Mouse (Mus musculus): Measurements from ENCODE around the gene Ssr2. TPM values are rescaled to one million over a fixed set of nuclear protein-coding genes. Genes with fewer than 3 reads are reported as not detected.
A peak's percentile ranks its signal among the peaks of the same experiment; 100 is the strongest.
"Not testable (repeated sequence)": the region's sequence is repeated elsewhere in the genome, so short reads cannot be mapped to it uniquely, and the experiment has no call there.

Gene Ssr2
- polyA plus RNA-seq, 1 experiment from 2014 or later = 339 TPM

DNA sequence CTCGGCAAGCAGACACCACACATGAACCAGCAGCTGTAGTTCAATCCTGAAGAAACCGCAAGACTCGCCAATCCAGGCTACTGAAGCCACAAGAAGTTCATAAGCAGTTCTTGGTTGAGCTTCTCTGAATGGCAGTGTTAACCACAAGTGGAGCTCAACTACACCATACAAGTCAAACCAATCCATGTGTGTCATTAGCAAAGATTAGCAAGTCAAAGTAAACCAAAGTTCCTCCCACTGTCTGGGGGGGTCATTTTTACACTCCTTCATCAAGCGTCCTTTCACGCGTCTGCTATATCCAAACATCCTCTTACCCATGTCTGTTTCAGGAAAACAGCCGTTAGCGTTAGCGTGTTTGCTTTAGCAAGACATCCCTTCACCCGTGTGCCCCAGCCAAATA, 5.3 kb upstream of the Ssr2 start:
- Histone ChIP-seq H3K4me3 (replicated peaks) (no peak overlapping the region), H3K4me1 (no peaks in the 10 kb centered on the region; the same call in 1 of the 2 replicates), H3K4me2 (no peak overlapping the region), H3K36me3 (peaks cover 37% of the 10 kb centered on the region), H3K27ac (no peak overlapping the region), H3K9me3 (no peaks in the 10 kb centered on the region), H3K9ac (no peak overlapping the region), H3K27me3 (replicated peaks) (no peaks in the 10 kb centered on the region)
- ATAC-seq (ENCODE audit: insufficient read depth, low FRiP score, low read depth) = no peak
- whole genome bisulfite sequencing = 90% methylated on average over 10 of the region's 10 CpGs

DNA sequence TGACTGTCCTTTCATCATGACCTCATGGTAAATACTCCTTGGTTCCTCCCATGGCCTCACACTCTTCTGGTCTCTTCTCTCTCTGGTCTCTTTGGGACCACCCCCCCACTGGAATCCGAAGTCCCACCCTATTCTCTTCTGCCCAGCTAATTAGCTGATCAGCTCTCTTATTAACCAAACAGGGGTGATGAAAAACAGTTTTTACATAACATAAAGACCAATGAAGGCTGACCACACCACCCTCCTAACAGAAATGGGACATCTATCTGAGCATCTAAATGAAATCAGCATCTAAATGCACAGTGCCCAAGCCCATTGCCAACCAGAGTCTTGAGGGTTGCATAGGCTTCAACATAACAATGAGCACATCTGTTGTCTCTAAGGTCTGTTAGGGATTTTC, 3.8 kb upstream of the Ssr2 start:
- Histone ChIP-seq H3K27ac (no peak overlapping the region), H3K9ac (no peak overlapping the region), H3K4me3 (replicated peaks) (no peak overlapping the region), H3K9me3 (no peaks in the 10 kb centered on the region), H3K4me1 (no peaks in the 10 kb centered on the region; the same call in 1 of the 2 replicates), H3K36me3 (peaks cover 22% of the 10 kb centered on the region), H3K27me3 (replicated peaks) (no peaks in the 10 kb centered on the region), H3K4me2 (no peak overlapping the region)
- 88% methylated on average over 1 of the region's 1 CpGs for WGBS
- ATAC-seq (ENCODE audit: insufficient read depth, low FRiP score, low read depth) = no peak

DNA sequence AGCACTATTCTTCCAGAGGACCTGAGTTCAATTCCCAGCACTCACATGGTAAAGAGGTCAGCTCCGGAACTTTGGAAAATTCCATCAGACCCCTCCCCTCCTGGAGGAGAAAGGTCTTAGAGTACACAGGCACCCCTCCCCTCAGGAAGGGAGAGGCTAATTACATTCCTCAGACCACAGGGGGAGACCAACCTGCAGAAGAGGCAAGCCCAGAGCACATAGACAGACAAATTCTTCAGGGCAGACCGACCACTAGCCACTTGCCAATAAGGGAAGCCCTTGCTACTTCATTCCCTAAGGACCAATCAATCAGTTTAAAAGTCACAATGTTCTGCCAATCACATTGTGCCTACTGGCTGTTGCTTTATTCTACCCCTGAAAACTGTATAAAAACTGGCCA, 2.8 kb upstream of the Ssr2 start:
- no peak for ATAC-seq (ENCODE audit: insufficient read depth, low FRiP score, low read depth)
- no peaks in the 10 kb centered on the region for H3K27me3 ChIP-seq (replicated peaks)
- peaks cover 16% of the 10 kb centered on the region for H3K36me3 ChIP-seq
- no peaks in the 10 kb centered on the region; the same call in 1 of the 2 replicates for H3K4me1 ChIP-seq
- no peaks in the 10 kb centered on the region for H3K9me3 ChIP-seq
- no peak overlapping the region for H3K4me2 ChIP-seq
- H3K27ac ChIP-seq = no peak overlapping the region
- H3K9ac ChIP-seq = no peak overlapping the region
- 82% methylated on average over 2 of the region's 2 CpGs for whole genome bisulfite sequencing
- no peak overlapping the region for H3K4me3 ChIP-seq (replicated peaks)

DNA sequence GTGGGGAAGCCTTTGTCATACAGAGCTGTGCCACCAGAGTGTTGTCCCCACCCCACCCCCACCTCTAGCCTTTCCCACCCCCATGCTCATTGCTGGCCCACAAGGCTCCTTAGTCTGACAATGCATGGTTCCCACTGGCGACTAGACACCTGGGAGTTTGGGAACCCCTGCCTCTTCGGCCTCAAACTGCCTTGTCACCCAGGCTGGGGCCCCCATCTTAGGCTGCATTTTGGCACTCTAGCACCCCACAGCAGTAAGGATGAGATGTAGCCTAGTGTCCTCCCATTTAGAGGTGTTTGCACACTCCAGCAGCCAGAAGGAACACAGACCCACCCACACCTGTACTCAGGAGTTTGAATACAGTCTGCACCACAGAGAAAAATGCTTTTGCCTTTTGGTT, 1.9 kb upstream of the Ssr2 start:
- H3K4me3 ChIP-seq (replicated peaks) = no peak overlapping the region
- WGBS = 77% methylated on average over 2 of the region's 2 CpGs
- H3K9me3 ChIP-seq = no peaks in the 10 kb centered on the region
- H3K36me3 ChIP-seq = peaks cover 7% of the 10 kb centered on the region
- no peak for ATAC-seq (ENCODE audit: insufficient read depth, low FRiP score, low read depth)
- no peak overlapping the region for H3K9ac ChIP-seq
- no peak overlapping the region for H3K27ac ChIP-seq
- no peaks in the 10 kb centered on the region for H3K27me3 ChIP-seq (replicated peaks)
- H3K4me2 ChIP-seq = no peak overlapping the region
- H3K4me1 ChIP-seq = no peaks in the 10 kb centered on the region

DNA sequence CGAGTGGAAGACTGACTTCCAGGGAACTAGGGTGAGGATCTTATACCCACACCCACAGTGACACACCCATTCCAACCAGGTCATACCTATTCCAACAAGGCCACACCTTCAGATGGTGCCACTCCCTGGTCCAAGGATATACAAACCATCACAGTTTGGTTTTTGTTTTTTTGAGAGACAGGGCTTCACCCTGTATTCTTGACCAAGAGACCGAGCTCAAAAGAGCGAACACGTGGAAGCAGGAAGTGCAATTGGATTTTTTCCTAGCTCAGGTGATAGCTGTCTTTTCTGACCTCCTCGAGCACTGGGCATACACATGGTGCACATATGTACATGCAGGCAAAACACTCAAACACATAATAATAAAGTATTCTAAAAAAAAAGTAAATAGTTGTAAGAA, 2.2 kb downstream of the Ssr2 start:
- WGBS = 81% methylated on average over 5 of the region's 5 CpGs
- not testable (repeated sequence) for ATAC-seq (ENCODE audit: insufficient read depth, low FRiP score, low read depth); H3K4me1 ChIP-seq; H3K9me3 ChIP-seq; H3K27ac ChIP-seq; H3K9ac ChIP-seq; H3K36me3 ChIP-seq; H3K4me2 ChIP-seq; H3K4me3 ChIP-seq (replicated peaks); H3K27me3 ChIP-seq (replicated peaks)

DNA sequence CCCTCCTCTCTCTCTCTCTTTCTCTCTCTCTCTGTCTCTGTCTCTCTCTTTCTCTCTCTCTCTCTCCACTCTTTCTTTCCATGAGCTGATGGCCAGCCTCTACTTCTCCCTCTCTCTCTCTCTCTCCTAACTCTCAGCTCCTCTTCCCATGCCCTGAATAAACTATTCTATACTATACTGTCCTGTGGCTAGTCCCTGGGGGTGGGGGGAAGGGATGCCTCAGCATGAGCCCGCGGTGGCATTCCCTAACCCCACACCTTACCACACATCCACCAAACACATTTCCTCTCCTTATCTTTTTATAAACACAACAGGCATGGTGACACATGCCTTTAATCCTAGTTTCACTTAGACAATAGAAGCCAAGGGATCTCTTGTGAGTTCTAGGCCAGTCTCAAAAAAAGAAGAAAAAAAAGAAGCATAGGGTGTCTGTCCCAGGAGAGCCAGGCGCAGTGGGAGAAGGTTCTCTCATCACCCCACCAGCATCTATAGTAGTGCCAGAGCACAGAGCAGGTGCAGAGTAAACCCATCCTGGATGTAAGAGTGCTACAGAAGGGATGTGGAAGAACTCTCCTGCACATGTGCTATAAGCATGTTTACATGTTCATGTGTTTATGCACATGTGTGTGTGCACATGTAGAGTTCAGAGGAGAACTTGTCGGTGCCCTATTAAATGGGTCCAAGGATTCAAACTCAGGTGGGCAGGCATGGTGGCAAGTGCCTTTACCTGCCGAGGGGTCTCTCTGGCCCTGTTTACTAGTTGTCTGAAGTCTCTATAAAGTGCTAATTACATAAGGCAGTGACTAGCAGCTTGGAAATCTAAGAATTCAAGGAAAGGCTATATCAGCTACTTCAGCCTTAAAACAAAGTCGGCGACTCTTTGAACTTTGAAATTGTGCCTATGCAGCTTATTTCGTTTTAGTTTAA, 3.1 kb downstream of the Ssr2 start:
- 44% methylated on average over 8 of the region's 8 CpGs for WGBS
- H3K4me3 ChIP-seq (replicated peaks) = peak overlapping the region; percentile 83
- peak overlapping the region; percentile 56 for H3K4me2 ChIP-seq
- peaks cover 9% of the 10 kb centered on the region; the same call in 1 of the 2 replicates for H3K36me3 ChIP-seq
- peaks cover 9% of the 10 kb centered on the region; the same call in 1 of the 2 replicates for H3K4me1 ChIP-seq
- no peak overlapping the region for H3K9ac ChIP-seq
- no peak for ATAC-seq (ENCODE audit: insufficient read depth, low FRiP score, low read depth)
- H3K9me3 ChIP-seq = no peaks in the 10 kb centered on the region
- H3K27ac ChIP-seq = no peak overlapping the region
- H3K27me3 ChIP-seq (replicated peaks) = no peaks in the 10 kb centered on the region

DNA sequence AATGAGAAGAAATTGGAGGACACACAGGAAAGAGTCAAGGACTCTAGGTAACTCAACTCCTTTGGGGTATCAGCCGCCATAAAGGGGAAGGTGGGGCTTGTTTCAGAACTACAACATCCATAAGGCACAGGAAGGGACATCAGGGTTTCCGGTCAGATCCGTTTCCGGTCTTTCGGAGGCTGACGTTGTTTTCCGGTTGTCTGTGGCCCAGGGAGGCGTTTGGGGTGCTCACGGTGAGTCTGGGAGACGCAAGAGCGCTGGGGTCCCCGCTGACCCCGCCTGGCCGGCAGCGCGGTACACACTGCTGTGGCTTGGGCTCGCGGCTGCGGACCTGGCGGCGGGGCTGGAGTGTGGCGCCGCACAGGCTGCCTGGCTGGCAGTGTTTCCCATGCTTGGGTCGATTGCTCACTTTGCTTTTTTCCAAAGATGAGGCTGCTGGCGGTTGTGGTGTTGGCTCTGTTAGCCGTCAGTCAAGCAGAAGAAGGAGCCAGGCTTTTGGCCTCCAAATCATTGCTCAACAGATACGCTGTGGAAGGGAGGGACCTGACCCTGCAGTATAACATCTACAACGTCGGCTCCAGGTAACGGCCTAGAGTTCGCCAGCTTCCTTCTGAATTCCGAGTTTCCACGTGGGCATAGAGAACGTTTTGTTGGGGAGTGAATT, 3.9 kb downstream of the Ssr2 start:
- H3K4me3 ChIP-seq (replicated peaks) = peak overlapping the region; percentile 83
- H3K36me3 ChIP-seq = peaks cover 15% of the 10 kb centered on the region; the same call in 1 of the 2 replicates
- H3K27me3 ChIP-seq (replicated peaks) = no peaks in the 10 kb centered on the region
- peak overlapping the region; percentile 69 for H3K27ac ChIP-seq
- peak overlapping the region; percentile 85 for H3K9ac ChIP-seq
- peak overlapping the region; percentile 56 for H3K4me2 ChIP-seq
- WGBS = under 1% methylated on average over 34 of the region's 34 CpGs
- no peaks in the 10 kb centered on the region for H3K9me3 ChIP-seq
- H3K4me1 ChIP-seq = peaks cover 9% of the 10 kb centered on the region; the same call in 1 of the 2 replicates
- peak; percentile 82 for ATAC-seq (ENCODE audit: insufficient read depth, low FRiP score, low read depth)

DNA sequence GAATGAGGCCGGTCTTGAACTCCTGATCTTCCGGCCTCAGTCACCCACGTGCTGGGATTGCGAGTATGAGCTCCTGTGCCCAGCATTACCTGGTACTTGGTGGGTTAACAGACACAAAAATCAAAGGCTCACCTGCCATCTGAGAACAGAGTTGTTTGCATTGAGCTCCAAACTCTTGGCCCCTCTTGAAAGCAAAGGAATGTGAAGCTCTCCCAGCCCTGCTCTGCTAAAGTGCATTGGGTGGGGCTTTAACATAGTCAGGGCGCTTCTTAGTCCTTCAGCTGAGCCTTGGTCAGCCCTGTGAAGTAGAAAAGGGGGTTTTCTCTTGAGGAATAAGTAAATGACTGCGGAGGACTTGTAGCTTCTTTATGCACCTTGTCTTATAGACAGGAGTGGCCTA, 10.1 kb downstream of the Ssr2 start:
- H3K27ac ChIP-seq = no peak overlapping the region
- no peak overlapping the region for H3K4me2 ChIP-seq
- no peaks in the 10 kb centered on the region for H3K27me3 ChIP-seq (replicated peaks)
- 79% methylated on average over 6 of the region's 6 CpGs for WGBS
- 0 out of 2 replicates have a peak, but pooled peaks cover 4% of the 10 kb centered on the region for H3K4me1 ChIP-seq
- peaks cover 45% of the 10 kb centered on the region for H3K36me3 ChIP-seq
- no peak for ATAC-seq (ENCODE audit: insufficient read depth, low FRiP score, low read depth)
- H3K9ac ChIP-seq = no peak overlapping the region
- no peak overlapping the region for H3K4me3 ChIP-seq (replicated peaks)
- H3K9me3 ChIP-seq = no peaks in the 10 kb centered on the region

DNA sequence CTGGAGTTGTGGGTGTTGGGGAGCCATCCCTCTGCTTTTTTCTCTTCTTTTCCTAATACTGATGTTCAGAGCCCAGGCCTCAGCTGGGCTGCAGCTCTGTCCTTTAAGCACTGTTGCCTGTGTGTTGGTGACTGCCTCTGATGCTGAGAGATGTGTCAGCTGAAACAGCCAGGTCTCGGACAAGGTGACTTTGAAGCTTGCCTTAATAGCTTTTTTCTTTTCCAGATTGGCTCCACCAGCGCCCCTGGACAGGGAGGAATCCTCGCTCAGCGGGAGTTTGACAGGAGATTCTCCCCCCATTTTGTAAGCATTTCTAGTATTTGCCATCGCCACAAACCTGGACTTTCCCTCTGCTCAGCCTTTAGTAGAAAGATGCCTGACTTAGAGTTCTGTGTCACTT, 11.0 kb downstream of the Ssr2 start:
- Histone ChIP-seq H3K9me3 (no peaks in the 10 kb centered on the region), H3K36me3 (peaks cover 45% of the 10 kb centered on the region), H3K27me3 (replicated peaks) (no peaks in the 10 kb centered on the region), H3K4me2 (no peak overlapping the region), H3K4me3 (replicated peaks) (no peak overlapping the region), H3K4me1 (0 out of 2 replicates have a peak, but pooled peaks cover 4% of the 10 kb centered on the region), H3K27ac (no peak overlapping the region), H3K9ac (no peak overlapping the region)
- WGBS = 90% methylated on average over 5 of the region's 5 CpGs
- no peak for ATAC-seq (ENCODE audit: insufficient read depth, low FRiP score, low read depth)

DNA sequence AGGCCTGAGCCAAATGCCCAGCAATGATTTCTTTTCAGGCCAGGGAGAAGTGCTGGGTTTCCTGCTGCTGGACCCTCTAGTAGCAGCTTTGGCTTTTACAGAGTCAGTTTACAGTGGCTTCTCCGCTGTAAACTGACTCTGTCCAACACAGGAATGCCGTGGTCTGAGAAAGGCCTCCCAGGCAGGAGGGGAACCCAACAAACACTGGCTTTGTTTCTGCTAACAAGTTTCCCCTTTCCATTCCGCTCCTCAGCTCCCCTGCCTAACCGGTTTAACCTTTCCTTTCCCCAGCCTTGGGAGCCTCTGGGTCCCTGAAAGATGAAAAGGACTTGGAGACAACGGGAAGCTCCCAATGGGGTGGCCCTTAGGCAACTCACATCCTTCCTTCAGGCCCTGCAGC, 14.6 kb downstream of the Ssr2 start:
- H3K4me1 ChIP-seq = peaks cover 23% of the 10 kb centered on the region
- peaks cover 30% of the 10 kb centered on the region for H3K36me3 ChIP-seq
- no peak overlapping the region for H3K9ac ChIP-seq
- 0 out of 2 replicates have a peak overlapping the region, but pooled peaks have one; percentile 4 for H3K27ac ChIP-seq
- no peak overlapping the region for H3K4me3 ChIP-seq (replicated peaks)
- H3K27me3 ChIP-seq (replicated peaks) = no peaks in the 10 kb centered on the region
- no peak overlapping the region for H3K4me2 ChIP-seq
- 22% methylated on average over 5 of the region's 5 CpGs for WGBS
- ATAC-seq (ENCODE audit: insufficient read depth, low FRiP score, low read depth) = no peak
- H3K9me3 ChIP-seq = no peaks in the 10 kb centered on the region

DNA sequence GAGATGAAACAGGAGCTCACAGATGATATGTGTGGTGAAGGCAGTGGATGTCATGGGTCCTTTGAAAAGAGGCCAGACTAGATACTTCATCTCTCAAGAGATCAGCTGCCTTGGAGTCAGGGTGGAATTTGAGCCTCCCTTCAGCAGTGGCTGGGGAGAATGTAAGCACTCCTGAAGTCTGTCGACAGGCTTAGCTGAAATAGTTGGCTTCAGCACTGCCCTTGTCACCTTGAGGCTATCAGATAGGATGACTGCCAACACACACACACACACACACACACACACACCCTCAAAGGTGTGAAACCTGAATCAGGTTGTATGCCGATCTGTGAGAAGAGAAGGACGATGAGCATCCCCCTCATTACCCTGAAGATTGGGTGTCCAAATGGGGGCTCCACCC, 15.4 kb downstream of the Ssr2 start:
- Histone ChIP-seq H3K4me2 (no peak overlapping the region), H3K9me3 (no peaks in the 10 kb centered on the region), H3K36me3 (peaks cover 24% of the 10 kb centered on the region), H3K4me3 (replicated peaks) (no peak overlapping the region), H3K4me1 (peaks cover 23% of the 10 kb centered on the region), H3K27ac (no peak overlapping the region), H3K27me3 (replicated peaks) (no peaks in the 10 kb centered on the region), H3K9ac (no peak overlapping the region)
- 56% methylated on average over 3 of the region's 3 CpGs for WGBS
- 0 out of 2 replicates have a peak, but pooled peaks have one; percentile 27 for ATAC-seq (ENCODE audit: insufficient read depth, low FRiP score, low read depth)
